Comparison of ENCODE assay signal across 17 mouse cellular contexts in the genomic region with DNA sequence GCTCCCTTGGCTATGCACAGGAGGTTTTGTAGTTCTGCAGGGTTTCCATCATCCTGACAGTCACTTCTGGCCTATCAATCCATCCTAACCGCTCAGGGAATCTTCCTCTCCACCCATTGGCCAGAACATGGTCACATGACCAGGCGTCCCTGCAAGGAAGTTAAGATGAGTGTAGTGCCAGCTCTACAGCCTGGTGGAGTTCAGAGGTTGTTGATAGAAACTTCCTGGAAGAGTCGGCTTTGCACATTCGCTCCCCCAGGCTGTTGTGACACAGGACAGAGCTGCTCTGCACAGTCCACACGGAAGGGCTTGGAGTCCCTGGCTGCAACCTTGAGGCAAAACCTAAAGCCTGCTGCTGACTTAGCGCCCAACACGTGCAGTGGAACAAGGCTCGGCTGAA.
DNase-seq lines count a peak whose midpoint lies in the region; ATAC-seq and TF ChIP-seq lines count a peak whose summit lies in the region.
"Had no signal": no experiment of that assay in that cellular context is flagged by ENCODE, and none has a peak within 500 bp of the region (broad histone marks: within the 10 kb centered on the region; RNA-seq: fewer than 3 reads in every experiment).

No protein-coding gene starts in this region.

- no peak overlapping the region for H3K4me3 ChIP-seq in heart, embryonic 14.5 days (ENCODE audit: control insufficient read depth in 1 of 2, insufficient read depth in 1 of 2, low read depth in 1 of 2, low read length in 2 of 2)
- no peak overlapping the region for H3K4me3 ChIP-seq in lung, postnatal 0 days (ENCODE audit: low read depth, low read length)
- H3K4me3 ChIP-seq: heart, embryonic 15.5 days; kidney, embryonic 15.5 days; limb, embryonic 10.5 days; midbrain, embryonic 15.5 days; neural tube, embryonic 12.5 days had no signal

- TF ChIP-seq EP300 in lung, postnatal 0 days (IDR thresholded peaks at IDR 0.05) = no peak

- 0 out of 4 replicates have a peak, but pooled peaks cover 0 to 4% of the 10 kb centered on the region in 2 experiments for H3K4me1 ChIP-seq in heart, embryonic 14.5 days (ENCODE audit: control insufficient read depth in 2 of 2, insufficient read depth in 2 of 2, low read length in 2 of 2)
- no peaks in the 10 kb centered on the region for H3K4me1 ChIP-seq in lung, postnatal 0 days (ENCODE audit: insufficient read depth, low read depth, low read length)
- H3K4me1 ChIP-seq: heart, embryonic 15.5 days; kidney, embryonic 15.5 days; midbrain, embryonic 15.5 days had no signal

- DNase-seq in kidney, postnatal 14 days = peak; percentile 23
- DNase-seq in kidney, adult 18-20 months = no peak
- DNase-seq in adrenal gland, postnatal 14 days = peak; percentile 42
- peak; percentile 33 for DNase-seq in lung, postnatal 0 days (ENCODE audit: low spot score)
- DNase-seq in layer of hippocampus, adult 9-10 months (ENCODE audit: low spot score) = no peak
- DNase-seq in neural tube, embryonic 10.5 days (ENCODE audit: extremely low spot score, low spot score) = no peak
- DNase-seq: cerebellum, postnatal 14 days; thymus, postnatal 36 days had no signal

- peak overlapping the region; percentile 6; the same call in 1 of the 2 replicates for H3K4me2 ChIP-seq in heart, embryonic 14.5 days (ENCODE audit: low read length)
- H3K4me2 ChIP-seq in lung, postnatal 0 days (replicated peaks; ENCODE audit: low read depth, low read length) = no peak overlapping the region
- H3K4me2 ChIP-seq: heart, embryonic 15.5 days; kidney, embryonic 15.5 days; midbrain, embryonic 15.5 days; neural tube, embryonic 12.5 days had no signal

- no peaks in the 10 kb centered on the region for H3K27me3 ChIP-seq in heart, embryonic 14.5 days (ENCODE audit: control insufficient read depth, insufficient read depth, low read length)
- no peaks in the 10 kb centered on the region for H3K27me3 ChIP-seq in lung, postnatal 0 days (replicated peaks; ENCODE audit: insufficient read depth, low read length)
- H3K27me3 ChIP-seq: CH12.LX; heart, embryonic 15.5 days; kidney, embryonic 15.5 days; midbrain, embryonic 15.5 days; neural tube, embryonic 12.5 days had no signal

- H3K9me3 ChIP-seq in heart, embryonic 14.5 days (ENCODE audit: control insufficient read depth, low read length) = peaks cover 5% of the 10 kb centered on the region; the same call in 1 of the 2 replicates
- H3K9me3 ChIP-seq in lung, postnatal 0 days (ENCODE audit: low read length) = no peaks in the 10 kb centered on the region
- H3K9me3 ChIP-seq: limb, embryonic 10.5 days; midbrain, embryonic 15.5 days had no signal

- ATAC-seq in heart, embryonic 14.5 days (ENCODE audit: insufficient number of reproducible peaks, insufficient read depth, low FRiP score, low read depth) = peak; percentile 27; the same call in 1 of the 2 replicates
- peak; percentile 11; the same call in 1 of the 2 replicates for ATAC-seq in lung, postnatal 0 days
- ATAC-seq: hindbrain, postnatal 0 days; midbrain, embryonic 15.5 days had no signal

- 38% methylated on average over 8 of the region's 8 CpGs for whole genome bisulfite sequencing in heart, embryonic 14.5 days
- 53% methylated on average over 8 of the region's 8 CpGs for WGBS in lung, postnatal 0 days

- H3K27ac ChIP-seq in heart, embryonic 14.5 days (replicated peaks in 1 of 2; ENCODE audit: control insufficient read depth in 1 of 2, insufficient read depth in 1 of 2, low read depth in 2 of 2, low read length in 2 of 2) = no peak overlapping the region
- H3K27ac ChIP-seq in lung, postnatal 0 days (ENCODE audit: low read length) = no peak overlapping the region
- H3K27ac ChIP-seq: heart, embryonic 15.5 days; hindbrain, postnatal 0 days; kidney, embryonic 15.5 days; limb, embryonic 10.5 days; midbrain, embryonic 15.5 days; neural tube, embryonic 12.5 days; stomach, postnatal 0 days had no signal

- no peak overlapping the region for H3K9ac ChIP-seq in heart, embryonic 14.5 days (ENCODE audit: low read length)
- no peak overlapping the region for H3K9ac ChIP-seq in lung, postnatal 0 days (replicated peaks; ENCODE audit: low read depth)
- H3K9ac ChIP-seq: heart, embryonic 15.5 days; kidney, embryonic 15.5 days; midbrain, embryonic 15.5 days; neural tube, embryonic 12.5 days had no signal

- no peaks in the 10 kb centered on the region for H3K36me3 ChIP-seq in heart, embryonic 14.5 days (ENCODE audit: control insufficient read depth, insufficient read depth, low read length)
- H3K36me3 ChIP-seq in lung, postnatal 0 days (ENCODE audit: insufficient read depth, low read length) = no peaks in the 10 kb centered on the region
- H3K36me3 ChIP-seq: heart, embryonic 15.5 days; kidney, embryonic 15.5 days; limb, embryonic 10.5 days; midbrain, embryonic 15.5 days; neural tube, embryonic 12.5 days had no signal

- TF ChIP-seq CTCF in lung, postnatal 0 days (IDR thresholded peaks at IDR 0.05) = no peak

Comparison
In these comparisons a context has a peak if more than half of its experiments do, and no peak if none do; other contexts are left out.
1. DNase-seq: peak in kidney, postnatal 14 days (single experiment), adrenal gland, postnatal 14 days (single experiment) and lung, postnatal 0 days (single experiment); none in kidney, adult 18-20 months (single experiment), layer of hippocampus, adult 9-10 months (single experiment) and neural tube, embryonic 10.5 days (single experiment).